Mouse (Mus musculus) left cerebral cortex, adult 11 months (tissue): ENCODE results near the gene Gm21731.
"Not testable (repeated sequence)": the region's sequence is repeated elsewhere in the genome, so short reads cannot be mapped to it uniquely, and the experiment has no call there.

Experiments
- DNase-seq: peaks from one replicate; pipeline ENCODE4 v3.0.0; 2022; ENCODE audit warnings: low spot score

Gene Gm21731

DNA sequence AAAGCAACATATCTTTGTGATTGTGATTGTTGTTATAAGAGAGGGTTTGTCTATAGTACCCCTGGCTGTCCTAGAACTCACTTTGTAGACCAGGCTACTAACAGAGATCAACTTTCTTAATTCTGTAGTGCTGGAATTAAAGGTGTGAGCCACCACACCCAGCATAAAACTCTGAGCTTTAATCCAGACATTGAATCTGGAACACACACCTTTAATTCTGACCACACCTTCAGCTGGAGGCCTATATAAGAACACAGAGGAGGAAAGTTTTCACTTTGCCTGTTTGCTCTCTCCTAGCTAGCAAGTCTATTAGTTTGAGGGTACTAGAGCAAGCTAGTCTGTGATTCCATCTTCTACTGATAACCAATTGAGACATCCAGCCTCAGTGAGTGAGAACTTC is at the start of gene Gm21731:
TSS of gene Gm21731 (plus strand) at position 301 of the 400 bp plus-strand sequence.
- DNase-seq: not testable (repeated sequence)

DNA sequence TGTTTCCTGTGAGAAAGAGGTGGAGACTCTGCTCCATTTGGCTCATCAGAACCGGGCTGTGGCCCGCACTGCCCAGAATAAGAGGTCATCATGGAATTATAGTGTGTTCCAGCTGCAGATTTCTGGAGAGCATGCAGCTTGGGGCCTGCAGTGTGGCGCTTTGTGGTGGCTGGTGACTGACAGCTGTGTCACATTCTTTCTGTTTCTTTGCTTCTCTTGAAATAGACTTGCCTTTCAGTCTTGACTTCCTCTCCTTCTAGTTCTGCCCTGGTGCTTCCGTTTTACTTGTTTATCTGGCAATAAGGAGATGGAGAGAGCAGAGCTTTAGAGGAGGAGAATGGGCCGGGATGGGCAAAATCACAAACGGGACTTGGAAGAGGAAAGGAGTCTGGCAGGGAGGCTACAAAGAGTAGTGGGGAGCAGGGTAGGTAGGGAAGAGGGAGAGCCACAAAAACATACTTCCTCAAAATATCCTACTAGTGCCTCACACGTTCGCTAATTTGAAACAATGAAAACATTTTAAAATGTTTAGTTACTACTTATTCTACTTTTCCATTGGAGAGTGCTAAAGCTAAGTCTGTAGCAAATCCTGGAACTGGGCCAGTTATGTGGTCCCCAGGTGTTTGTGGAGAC is 42.6 kb upstream of the Gm21731 start:
- not testable (repeated sequence) for DNase-seq

DNA sequence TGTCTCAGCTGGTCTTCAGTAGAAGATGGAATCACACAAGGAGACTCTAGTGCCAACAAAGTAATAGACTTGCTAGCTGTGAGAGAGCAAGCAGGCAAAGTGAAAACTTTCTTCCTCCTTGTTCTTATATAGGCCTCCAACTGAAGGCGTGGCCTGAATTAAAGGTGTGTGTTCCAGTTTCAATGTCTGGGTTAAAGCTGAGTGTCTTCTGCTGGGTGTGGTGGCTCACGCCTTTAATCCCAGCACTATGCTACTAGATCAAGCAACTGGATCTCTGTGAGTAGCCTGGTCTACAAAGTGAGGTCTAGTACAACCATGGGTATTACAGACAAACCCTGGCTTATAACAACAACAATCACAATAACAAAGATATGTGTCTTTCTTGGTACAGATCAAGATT is 23.1 kb upstream of the Gm21731 start, which contains the start of gene Gm21762:
TSS of gene Gm21762 (minus strand) at position 101 of the 400 bp plus-strand sequence.
- not testable (repeated sequence) for DNase-seq

DNA sequence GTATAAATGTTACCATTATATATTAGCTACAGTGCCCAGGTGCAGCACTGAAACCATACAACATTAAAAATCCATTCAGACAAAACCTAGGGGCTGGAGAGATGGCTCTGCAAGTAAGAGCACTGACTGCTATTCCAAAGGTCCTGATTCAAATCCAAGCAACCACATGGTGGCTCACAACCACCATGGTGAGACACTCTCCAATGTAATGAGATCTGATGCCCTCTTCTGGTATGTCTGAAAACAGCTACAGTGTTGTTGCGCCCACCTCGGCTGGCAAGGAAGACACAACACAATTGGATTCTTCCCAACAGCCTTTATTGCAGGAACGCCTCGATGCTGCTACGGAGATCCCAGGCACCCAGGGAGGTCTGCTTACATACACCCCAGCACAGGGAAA is 18.0 kb upstream of the Gm21731 start:
- DNase-seq: not testable (repeated sequence)

DNA sequence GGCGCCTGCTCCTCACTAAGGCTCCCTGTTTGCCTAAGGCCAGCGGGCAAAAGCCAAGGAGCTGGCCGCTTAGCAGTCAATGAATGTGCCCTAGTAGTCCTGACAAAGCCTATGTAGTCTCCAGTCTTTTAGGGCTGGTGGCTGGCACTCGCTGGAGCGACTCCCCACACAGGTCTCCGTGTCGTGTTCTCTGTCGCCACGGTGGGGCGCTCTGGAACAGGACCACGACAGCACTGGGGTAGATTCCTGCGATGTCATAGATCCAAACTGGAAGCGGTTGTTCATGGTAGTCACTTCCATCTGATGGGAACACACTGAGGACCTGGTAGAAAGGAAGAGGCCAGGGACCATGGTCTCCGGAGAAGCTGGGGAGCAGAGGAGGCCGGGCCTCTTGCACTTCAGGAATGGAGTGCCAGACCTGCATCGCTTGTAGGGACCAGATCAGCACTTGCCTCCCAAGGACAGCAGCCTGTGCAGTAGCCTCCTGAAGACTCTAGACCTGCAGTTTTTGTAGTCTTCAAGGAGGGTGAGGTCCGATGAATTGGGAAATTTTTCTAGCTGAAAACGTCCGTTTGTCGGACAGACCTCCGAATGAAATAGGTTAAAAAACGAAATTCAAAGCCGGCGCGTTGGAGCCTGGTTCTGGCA is 15.8 kb upstream of the Gm21731 start:
- not testable (repeated sequence) for DNase-seq

DNA sequence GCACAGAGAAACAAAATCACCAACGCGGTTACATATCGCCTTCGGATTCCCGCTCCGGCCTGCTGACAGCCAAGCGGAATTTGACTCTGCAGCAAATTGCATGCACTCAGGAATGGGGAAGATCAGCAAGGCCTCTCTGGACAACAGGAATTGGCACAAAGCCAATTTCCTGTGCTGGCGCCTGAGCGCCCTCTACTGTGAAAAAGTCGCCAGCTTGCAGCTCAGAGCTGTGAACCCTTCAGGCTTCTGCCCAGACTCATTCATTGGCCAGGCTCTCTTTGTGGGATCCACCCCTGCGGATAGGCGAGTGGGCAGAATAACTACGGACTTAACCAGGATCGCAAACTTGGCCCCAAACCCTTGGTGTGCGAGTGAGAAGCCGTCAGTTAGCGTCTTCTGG is 7.1 kb upstream of the Gm21731 start:
- DNase-seq: not testable (repeated sequence)

DNA sequence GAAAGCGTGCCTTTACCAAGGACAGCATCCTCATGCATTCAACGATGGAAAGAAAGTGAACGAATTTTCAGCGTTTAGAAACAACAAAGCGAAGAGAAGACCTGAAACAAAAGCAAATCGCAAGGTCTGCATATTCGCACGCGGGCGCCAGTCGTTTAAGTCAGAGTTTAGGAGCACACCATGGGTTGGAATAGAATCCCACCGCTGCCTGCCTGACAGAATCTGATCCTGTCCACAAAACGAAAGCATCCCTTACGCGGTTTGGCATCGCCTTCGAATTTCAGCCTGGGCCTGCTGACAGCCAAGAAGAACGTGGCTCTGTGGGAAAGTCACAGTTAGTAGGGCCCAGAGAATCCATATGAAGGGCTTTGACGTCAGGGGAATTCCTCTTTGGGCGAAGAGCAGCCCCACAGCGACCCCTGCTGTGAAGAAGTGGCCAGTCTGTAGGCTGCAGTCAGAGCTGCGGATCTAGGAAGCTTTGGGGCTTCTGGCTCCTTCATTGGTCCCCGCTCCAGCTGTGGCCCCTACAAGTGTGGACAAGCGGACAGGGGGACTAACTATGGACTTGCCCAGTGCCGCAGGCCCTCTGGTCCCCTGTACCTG is 6.4 kb upstream of the Gm21731 start:
- not testable (repeated sequence) for DNase-seq

DNA sequence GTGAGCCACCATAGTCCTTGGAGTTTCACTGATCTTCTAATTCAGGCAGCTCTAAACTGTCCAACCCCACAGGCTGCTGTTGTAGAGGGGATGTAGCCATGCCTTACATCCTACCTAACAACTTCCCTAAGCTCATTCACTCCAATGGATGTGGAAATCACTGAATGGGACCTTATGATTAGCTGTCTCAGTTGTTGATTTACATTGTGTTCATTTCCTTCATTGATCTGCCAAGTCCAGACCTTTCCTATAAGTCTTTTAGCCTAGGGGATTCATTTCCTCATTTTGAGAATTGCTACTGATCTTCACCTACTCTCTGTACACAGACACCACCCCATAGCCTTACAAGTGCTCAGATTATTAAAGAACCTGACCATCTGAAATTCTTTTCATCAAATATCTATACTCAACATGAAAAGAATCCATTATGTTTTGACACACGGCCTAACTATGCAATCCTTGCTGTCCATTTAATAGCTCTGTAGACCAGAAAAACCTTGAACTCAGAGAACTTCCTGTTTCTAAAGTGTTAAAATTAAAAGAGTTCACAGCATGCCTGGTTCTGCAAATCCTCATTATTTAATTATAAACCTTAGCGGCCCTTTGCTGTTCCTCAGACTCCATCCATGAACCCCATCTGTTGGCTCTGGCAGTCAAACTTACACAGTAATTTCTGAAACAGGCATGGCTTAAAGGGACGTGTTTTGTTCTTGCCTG is 12.5 kb downstream of the Gm21731 start:
- not testable (repeated sequence) for DNase-seq

DNA sequence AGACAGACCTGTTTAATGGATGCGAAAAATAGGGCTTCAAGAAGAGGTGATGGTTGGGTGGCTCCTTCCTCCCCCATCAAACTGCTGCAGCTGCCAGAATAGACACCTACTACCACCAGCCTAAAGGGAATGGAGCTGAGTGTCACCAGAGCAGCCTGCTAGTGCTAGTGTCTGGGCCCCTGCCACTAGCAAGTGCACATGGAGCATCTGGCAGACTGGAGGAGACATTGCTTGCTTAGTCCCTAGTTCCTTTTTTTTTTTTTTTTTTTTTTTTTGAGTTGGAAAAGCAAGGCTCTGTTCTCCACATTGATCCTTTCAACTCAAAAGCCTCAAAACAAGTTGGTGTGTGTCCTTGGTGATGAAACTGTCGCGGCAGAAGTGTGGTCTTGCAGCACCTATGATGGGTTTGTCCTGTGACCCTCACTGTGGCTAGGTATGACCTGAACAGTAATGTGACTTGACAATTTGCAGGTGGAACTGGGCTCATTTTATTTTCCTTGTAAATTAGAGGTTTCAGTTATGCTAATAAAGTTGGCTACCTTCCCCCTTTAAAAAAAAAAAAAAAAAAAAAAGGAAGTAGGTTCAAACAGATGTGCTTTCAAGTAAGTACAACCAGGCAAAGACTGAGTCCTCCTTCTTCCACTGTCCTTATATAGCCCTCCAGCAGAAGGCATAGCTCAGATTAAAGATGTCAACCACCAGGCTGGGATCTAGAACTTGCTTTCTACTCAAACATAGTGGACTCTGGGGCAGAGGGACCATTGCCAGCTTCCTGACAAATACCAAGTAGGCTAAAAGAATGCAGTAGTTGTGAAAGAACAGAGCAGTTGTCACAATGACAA is 20.1 kb downstream of the Gm21731 start:
- not testable (repeated sequence) for DNase-seq

DNA sequence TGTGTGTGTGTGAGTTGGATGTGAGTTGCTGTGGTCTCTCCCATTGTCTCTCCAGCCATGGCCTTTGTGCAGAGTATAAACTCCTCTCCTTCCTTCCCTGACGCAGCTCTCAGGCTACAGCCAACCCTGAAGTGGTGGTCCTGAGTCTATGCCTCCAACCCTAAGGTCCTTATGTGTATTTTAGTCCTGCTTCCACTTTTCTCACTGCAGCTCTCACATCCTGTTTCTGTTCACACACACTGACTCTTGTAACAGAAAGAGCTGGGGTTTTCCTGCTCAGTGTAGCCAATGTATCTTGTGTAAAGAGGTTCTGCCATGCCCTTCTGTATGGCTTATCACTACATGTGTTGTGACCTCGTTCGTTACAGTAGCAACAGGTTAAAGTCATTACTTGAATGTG is 20.8 kb downstream of the Gm21731 start:
- DNase-seq: not testable (repeated sequence)

DNA sequence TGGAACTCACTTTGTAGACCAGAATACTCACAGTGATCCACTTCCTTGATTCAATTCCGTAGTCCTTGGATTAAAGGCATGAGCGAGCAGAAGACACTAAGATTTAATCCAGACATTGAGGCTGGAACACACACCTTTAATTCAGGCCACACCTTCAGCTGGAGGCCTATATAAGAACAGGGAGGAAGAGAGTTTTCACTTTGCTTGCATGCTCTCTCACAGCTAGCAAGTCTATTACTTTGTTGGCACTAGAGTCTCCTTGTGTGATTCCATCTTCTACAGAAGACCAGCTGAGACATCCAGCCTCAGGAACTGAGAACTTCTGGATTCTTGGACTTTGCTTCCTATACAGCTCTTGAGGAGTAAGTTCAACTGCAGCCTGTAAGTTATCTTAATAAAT is 24.0 kb downstream of the Gm21731 start, which contains the start of gene AF067061:
TSS of gene AF067061 (plus strand) at position 245 of the 400 bp plus-strand sequence.
- not testable (repeated sequence) for DNase-seq

DNA sequence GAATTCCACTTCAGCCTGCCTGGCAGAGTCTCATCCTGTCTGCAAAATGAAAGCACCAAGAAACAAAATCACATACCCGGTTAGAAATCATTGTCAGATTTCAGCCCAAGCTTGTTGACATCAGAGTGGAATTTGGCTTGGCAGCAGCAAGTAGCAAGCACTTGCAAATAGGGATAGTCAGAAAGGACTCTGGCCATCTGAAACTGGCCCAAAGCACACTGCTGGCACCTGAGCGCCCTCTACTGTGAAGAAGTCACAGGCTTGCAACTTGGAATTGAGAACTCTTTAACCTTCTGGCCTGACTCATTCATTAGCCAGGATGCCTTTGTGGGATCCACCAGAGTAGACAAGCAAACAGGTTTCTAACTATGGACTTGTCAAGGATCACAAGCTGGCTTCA is 38.9 kb downstream of the Gm21731 start:
- not testable (repeated sequence) for DNase-seq

DNA sequence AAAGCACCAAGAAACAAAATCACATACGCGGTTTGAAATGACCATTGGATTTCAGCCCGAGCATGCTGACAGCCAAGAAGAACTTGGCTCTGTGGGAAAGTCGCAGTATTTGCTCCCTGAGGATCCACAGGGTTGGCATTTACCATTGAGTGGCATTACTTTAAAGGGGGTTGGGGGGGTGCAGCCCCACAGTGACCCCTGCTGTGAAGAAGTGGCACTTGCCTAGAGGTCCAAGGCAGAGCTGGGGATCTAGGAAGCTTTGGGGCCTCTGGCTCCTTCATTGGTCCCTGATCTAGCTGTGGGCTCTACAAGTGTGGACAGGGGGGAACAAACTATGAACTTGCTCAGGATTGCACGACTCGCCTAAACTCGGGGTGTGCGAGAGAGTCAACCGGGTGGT is 39.9 kb downstream of the Gm21731 start:
- DNase-seq: no peak
